Mouse (Mus musculus) bone marrow, adult 2 months (tissue): ENCODE data around the gene Ttc8.

ENCODE experiments used
- CTCF ChIP-seq: fragments of 200-500 bp; IDR thresholded peaks from 2 replicates; pipeline ENCODE4 v1.5.1; 2011; ENCODE audit warnings: low read length, control low read depth; ENCODE audit not compliant: control insufficient read depth, insufficient read depth
- POLR2A ChIP-seq: fragments of 200-500 bp; IDR thresholded peaks from 2 replicates; pipeline ENCODE4 v1.6.1; 2011; ENCODE audit warnings: low read depth, mild to moderate bottlenecking, control low read depth, low read length, borderline replicate concordance; ENCODE audit not compliant: control insufficient read depth

DNA sequence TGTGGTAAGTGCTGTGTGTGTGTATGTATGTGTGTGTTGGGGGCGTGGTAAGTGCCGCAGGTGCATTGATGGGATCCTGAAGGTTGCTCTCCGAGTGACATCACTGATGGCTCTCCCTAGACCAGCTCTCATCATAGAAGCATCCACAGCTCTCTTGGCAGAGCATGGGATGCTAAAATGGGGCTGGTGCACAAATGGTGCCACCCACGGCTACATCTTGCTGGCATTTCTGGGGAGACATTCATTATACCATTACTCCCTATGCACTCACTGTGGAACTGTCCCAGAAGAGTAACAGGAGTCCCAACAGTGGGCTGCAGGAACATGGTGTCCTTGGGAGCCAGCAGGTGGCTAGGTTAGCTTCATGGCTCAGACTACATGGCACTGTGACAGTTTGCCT is 95.5 kb downstream of the Ttc8 start:
- TF ChIP-seq CTCF (no peak), POLR2A (no peak)
